Mouse (Mus musculus) thymus, postnatal 10 days (tissue): ENCODE data around the gene Tm4sf19.
"Not testable (repeated sequence)": the region's sequence is repeated elsewhere in the genome, so short reads cannot be mapped to it uniquely, and the experiment has no call there.

Source experiments
- DNase-seq, 2 experiments: peaks; one replicate each; pipeline ENCODE4 v3.0.0; 2021; ENCODE audit warnings: low spot score in 2 of 2

Tm4sf19 gene

GRCm38 (mm10) chr16:32430474-32431046 lies 30.3 kb downstream of the Tm4sf19 start, which contains the start of gene Pcyt1a:
TSS of gene Pcyt1a (plus strand) at chr16:32430921.
- peak; percentile 70 to 78 for DNase-seq

- DNase-seq = peak in 1 of 2 experiments; percentile 15
These were observed 30.8 kb downstream of the Tm4sf19 start for GRCm38 (mm10) chr16:32431047-32431591.

- no peak for DNase-seq
These were observed 31.6 kb downstream of the Tm4sf19 start for GRCm38 (mm10) chr16:32431926-32432325.

- DNase-seq = no peak
These were observed 32.8 kb downstream of the Tm4sf19 start for GRCm38 (mm10) chr16:32433138-32433537.

GRCm38 (mm10) chr16:32434066-32434465 lies 33.8 kb downstream of the Tm4sf19 start:
- DNase-seq = peak; percentile 71 to 74

GRCm38 (mm10) chr16:32434691-32435090 lies 34.4 kb downstream of the Tm4sf19 start:
- DNase-seq = no peak

GRCm38 (mm10) chr16:32436657-32437056 lies 36.4 kb downstream of the Tm4sf19 start:
- DNase-seq = no peak

GRCm38 (mm10) chr16:32437266-32437665 lies 37.0 kb downstream of the Tm4sf19 start:
- no peak for DNase-seq

- no peak for DNase-seq
These were observed 41.1 kb downstream of the Tm4sf19 start for GRCm38 (mm10) chr16:32441432-32441831.

- not testable (repeated sequence) for DNase-seq
These were observed 44.3 kb downstream of the Tm4sf19 start for GRCm38 (mm10) chr16:32444615-32445014.

GRCm38 (mm10) chr16:32445558-32445957 lies 45.3 kb downstream of the Tm4sf19 start:
- DNase-seq = no peak

GRCm38 (mm10) chr16:32446563-32447138 lies 46.3 kb downstream of the Tm4sf19 start:
- DNase-seq = no peak

- DNase-seq = no peak
These were observed 49.4 kb downstream of the Tm4sf19 start for GRCm38 (mm10) chr16:32449665-32450064.

- DNase-seq = no peak
These were observed 49.8 kb downstream of the Tm4sf19 start for GRCm38 (mm10) chr16:32450133-32450532.

GRCm38 (mm10) chr16:32453102-32453501 lies 52.8 kb downstream of the Tm4sf19 start:
- DNase-seq = no peak

- DNase-seq = no peak
These were observed 54.3 kb downstream of the Tm4sf19 start for GRCm38 (mm10) chr16:32454646-32455045.

GRCm38 (mm10) chr16:32456086-32456485 lies 55.8 kb downstream of the Tm4sf19 start:
- DNase-seq = no peak

GRCm38 (mm10) chr16:32456761-32457160 lies 56.5 kb downstream of the Tm4sf19 start:
- no peak for DNase-seq
